Mouse (Mus musculus) cortical plate, adult 2 months (tissue): ENCODE measurements around the gene Sh3d21. TPM values are rescaled to one million over a fixed set of nuclear protein-coding genes. Genes with fewer than 3 reads are reported as not detected.
A peak's percentile ranks its signal among the peaks of the same experiment; 100 is the strongest.

Experiments
- H3K27ac ChIP-seq: fragments of 200-500 bp; 2 replicates; pipeline ENCODE4 v1.5.1; 2012; ENCODE audit warnings: low read length, control low read depth, inconsistent platforms; ENCODE audit not compliant: insufficient read depth
- H3K4me1 ChIP-seq: fragments of 200-500 bp; 2 replicates; pipeline ENCODE4 v1.6.1; 2011; ENCODE audit warnings: low read length; ENCODE audit not compliant: control insufficient read depth, insufficient read depth
- H3K4me3 ChIP-seq: fragments of 200-500 bp; 2 replicates; pipeline ENCODE4 v1.5.1; 2011; ENCODE audit warnings: mild to moderate bottlenecking, low read length, control low read depth; ENCODE audit not compliant: insufficient read depth
- CTCF ChIP-seq: fragments of 200-500 bp; IDR thresholded peaks from 2 replicates; pipeline ENCODE4 v1.5.1; 2011; ENCODE audit warnings: mild to moderate bottlenecking, control low read depth, low read length; ENCODE audit not compliant: insufficient read depth; ENCODE audit errors: extremely low read depth
- POLR2A ChIP-seq: fragments of 200-500 bp; IDR thresholded peaks from 2 replicates; pipeline ENCODE4 v1.6.1; 2011; ENCODE audit warnings: mild to moderate bottlenecking, low read length, control low read depth; ENCODE audit not compliant: insufficient read depth; ENCODE audit errors: extremely low read depth
- polyA plus RNA-seq: library from polyadenylated mRNA; depleted of rRNA; stranded (reverse); fragments of >200 nt; gene quantifications from 2 replicates; pipeline ENCODE4 v1.2.3, GENCODE M21; 2012; rRNA removed

The Sh3d21 gene
- polyA plus RNA-seq, 1 experiment: 1.1 TPM

- Histone ChIP-seq H3K27ac (0 out of 2 replicates have a peak overlapping the region, but pooled peaks have one; percentile 15), H3K4me3 (peak overlapping the region; percentile 91), H3K4me1 (peaks cover 10% of the 10 kb centered on the region)
- TF ChIP-seq POLR2A: no peak
- no peak for TF ChIP-seq CTCF
Observed at GRCm38 (mm10) chr4:126104261-126105075, 58.8 kb downstream of the Sh3d21 start.

DNA sequence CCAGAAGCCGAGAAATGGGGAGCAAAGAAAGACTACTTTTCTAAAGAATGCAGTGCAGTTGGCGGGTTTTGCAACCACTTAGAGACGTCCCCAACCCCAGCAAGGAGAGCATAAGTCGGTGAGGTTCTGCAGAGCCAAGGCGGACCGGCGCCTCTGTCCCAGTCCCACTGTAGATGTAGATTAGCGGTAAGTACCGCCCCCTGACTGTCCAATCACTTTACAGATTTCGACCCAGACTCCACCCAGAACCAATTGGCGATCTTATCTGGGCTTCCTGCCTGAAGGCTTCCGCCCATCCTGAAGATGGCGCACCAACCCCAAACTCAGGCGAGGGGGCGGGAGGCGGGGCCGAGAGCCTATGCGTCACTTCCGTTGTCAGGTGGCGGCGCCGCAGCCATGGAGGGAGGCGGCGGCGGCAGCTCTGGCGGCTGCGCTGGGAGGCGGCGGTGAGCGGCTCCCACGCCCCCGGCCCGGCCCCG is 59.7 kb downstream of the Sh3d21 start, which contains the start of gene Stk40:
Gene Stk40, plus strand, starts transcription at position 368 of the 479 bp plus-strand sequence.
- Histone ChIP-seq H3K4me1 (peaks cover 7% of the 10 kb centered on the region), H3K27ac (peak within 1 kb of the TSS; percentile 65), H3K4me3 (peak within 1 kb of the TSS; percentile 91)
- TF ChIP-seq CTCF (peak; percentile 52), POLR2A (peak; percentile 84)

- H3K4me1 ChIP-seq: peaks cover 5% of the 10 kb centered on the region
Observed at GRCm38 (mm10) chr4:126103057-126103581, 60.2 kb downstream of the Sh3d21 start.

GRCm38 (mm10) chr4:126102061-126102841 is 61.0 kb downstream of the Sh3d21 start:
- Histone ChIP-seq H3K27ac (peak overlapping the region; percentile 65), H3K4me1 (peaks cover 4% of the 10 kb centered on the region), H3K4me3 (no peak overlapping the region)
- no peak for TF ChIP-seq POLR2A
- no peak for TF ChIP-seq CTCF

More at GRCm38 (mm10) chr4:126103057-126103581, 60.2 kb downstream of the Sh3d21 start:
- peak overlapping the region; percentile 91 for H3K4me3 ChIP-seq
- H3K27ac ChIP-seq: peak overlapping the region; percentile 65
- TF ChIP-seq CTCF: no peak
- TF ChIP-seq POLR2A: peak; percentile 14; the same call in 1 of the 2 replicates

DNA sequence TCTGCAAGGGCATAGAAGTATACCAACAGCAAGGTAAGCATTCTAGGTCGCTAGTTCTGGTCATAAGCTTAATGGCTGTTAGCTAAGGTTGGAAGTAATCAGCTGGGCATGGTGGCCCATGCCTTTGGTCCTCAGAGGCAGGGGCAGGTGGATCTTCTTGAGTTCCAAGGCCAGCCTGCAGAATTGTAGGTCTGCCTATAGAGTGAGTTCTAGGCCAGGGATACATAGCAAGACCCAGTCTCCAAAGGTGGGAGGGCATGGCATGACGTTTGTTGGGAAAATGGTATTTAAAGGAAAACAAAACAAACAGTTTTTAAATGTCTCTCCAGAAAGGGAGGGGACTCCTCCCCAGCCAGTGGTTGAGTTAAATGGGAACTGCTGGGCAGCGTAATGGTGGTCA is 62.5 kb downstream of the Sh3d21 start:
- H3K4me1 ChIP-seq: peaks cover 2% of the 10 kb centered on the region; the same call in 1 of the 2 replicates
- no peak overlapping the region for H3K27ac ChIP-seq

More for the DNA sequence above, 62.5 kb downstream of the Sh3d21 start:
- TF ChIP-seq CTCF: no peak
- no peak for TF ChIP-seq POLR2A
- no peak overlapping the region for H3K4me3 ChIP-seq

Other genes with a start within 250 kb of the Sh3d21 start
- 6.6 and 6.8 TPM in 2 replicates for gene Csf3r, start 138.9 kb downstream of the Sh3d21 start, polyA plus RNA-seq
- gene Mrps15, start 116.6 kb downstream of the Sh3d21 start, polyA plus RNA-seq: 65.7 and 73.3 TPM in 2 replicates
- 20.3 and 21.4 TPM in 2 replicates for gene Oscp1, start 104.9 kb downstream of the Sh3d21 start, polyA plus RNA-seq
- 25.5 TPM in 2 replicates for gene Lsm10, start 66.9 kb downstream of the Sh3d21 start, polyA plus RNA-seq
- gene Stk40, start 59.5 kb downstream of the Sh3d21 start, polyA plus RNA-seq: 15.9 and 17.5 TPM in 2 replicates
- 7.6 and 7.9 TPM in 2 replicates for gene Eva1b, start 15.7 kb downstream of the Sh3d21 start, polyA plus RNA-seq
- 86.1 and 98.1 TPM in 2 replicates for gene Thrap3, start 39.3 kb upstream of the Sh3d21 start, polyA plus RNA-seq
- 206 and 215 TPM in 2 replicates for gene Map7d1, start 92.9 kb upstream of the Sh3d21 start, polyA plus RNA-seq
- 111 and 117 TPM in 2 replicates for gene Trappc3, start 98.8 kb upstream of the Sh3d21 start, polyA plus RNA-seq
- 0.36 and 0.52 TPM in 2 replicates for gene Col8a2, start 123.3 kb upstream of the Sh3d21 start, polyA plus RNA-seq
- gene Adprhl2, start 158.2 kb upstream of the Sh3d21 start, polyA plus RNA-seq: 37.7 and 40.3 TPM in 2 replicates
- 3.8 and 5.7 TPM in 2 replicates for gene Tekt2, start 162.2 kb upstream of the Sh3d21 start, polyA plus RNA-seq